Mouse (Mus musculus): ENCODE measurements around the gene Fndc3b. TPM values are rescaled to one million over a fixed set of nuclear protein-coding genes. Genes with fewer than 3 reads are reported as not detected.
A peak's percentile ranks its signal among the peaks of the same experiment; 100 is the strongest.

Gene Fndc3b
- polyA plus RNA-seq, 1 experiment from 2014 or later: 8.2 TPM

GRCm38 (mm10) chr3:27435096-27435620, 275.9 kb downstream of the Fndc3b start:
- no peak overlapping the region for H3K4me3 ChIP-seq (replicated peaks)
- no peak for ATAC-seq (ENCODE audit: low FRiP score)
- no peaks in the 10 kb centered on the region for H3K9me3 ChIP-seq (replicated peaks)
- H3K27me3 ChIP-seq (replicated peaks): no peaks in the 10 kb centered on the region
- H3K4me1 ChIP-seq: peaks cover 4% of the 10 kb centered on the region; the same call in 1 of the 2 replicates
- no peak overlapping the region for H3K27ac ChIP-seq (replicated peaks)
- no peak overlapping the region for H3K9ac ChIP-seq (replicated peaks)
- no peaks in the 10 kb centered on the region; the same call in 1 of the 2 replicates for H3K36me3 ChIP-seq
- 47% methylated on average over 6 of the region's 6 CpGs for WGBS
- H3K4me2 ChIP-seq: no peak overlapping the region

- Histone ChIP-seq H3K4me1 (peaks cover 5% of the 10 kb centered on the region; the same call in 1 of the 2 replicates), H3K9me3 (replicated peaks) (no peaks in the 10 kb centered on the region), H3K27me3 (replicated peaks) (no peaks in the 10 kb centered on the region), H3K4me2 (no peak overlapping the region), H3K36me3 (0 out of 2 replicates have a peak, but pooled peaks cover 2% of the 10 kb centered on the region), H3K27ac (replicated peaks) (no peak overlapping the region), H3K4me3 (replicated peaks) (no peak overlapping the region), H3K9ac (replicated peaks) (no peak overlapping the region)
- 83% methylated on average over 3 of the region's 3 CpGs for WGBS
- ATAC-seq (ENCODE audit: low FRiP score): no peak
These were observed 278.1 kb downstream of the Fndc3b start for GRCm38 (mm10) chr3:27432981-27433380.

- no peaks in the 10 kb centered on the region for H3K9me3 ChIP-seq (replicated peaks)
- H3K4me2 ChIP-seq: no peak overlapping the region
- no peak overlapping the region for H3K4me3 ChIP-seq (replicated peaks)
- H3K27ac ChIP-seq (replicated peaks): peak overlapping the region; percentile 41
- peak; percentile 57 for ATAC-seq (ENCODE audit: low FRiP score)
- no peak overlapping the region for H3K9ac ChIP-seq (replicated peaks)
- no peaks in the 10 kb centered on the region for H3K27me3 ChIP-seq (replicated peaks)
- peaks cover 5% of the 10 kb centered on the region; the same call in 1 of the 2 replicates for H3K4me1 ChIP-seq
- 75% methylated on average over 13 of the region's 13 CpGs for WGBS
- 0 out of 2 replicates have a peak, but pooled peaks cover 2% of the 10 kb centered on the region for H3K36me3 ChIP-seq
These were observed 280.4 kb downstream of the Fndc3b start for GRCm38 (mm10) chr3:27430621-27431263.

GRCm38 (mm10) chr3:27427406-27427805, 283.7 kb downstream of the Fndc3b start:
- ATAC-seq (ENCODE audit: low FRiP score): no peak
- no peak overlapping the region for H3K4me2 ChIP-seq
- no peak overlapping the region for H3K27ac ChIP-seq (replicated peaks)
- H3K36me3 ChIP-seq: 0 out of 2 replicates have a peak, but pooled peaks cover 2% of the 10 kb centered on the region
- H3K9me3 ChIP-seq (replicated peaks): no peaks in the 10 kb centered on the region
- H3K4me1 ChIP-seq: peaks cover 5% of the 10 kb centered on the region; the same call in 1 of the 2 replicates
- no peak overlapping the region for H3K9ac ChIP-seq (replicated peaks)
- WGBS: 91% methylated on average over 6 of the region's 6 CpGs
- no peaks in the 10 kb centered on the region for H3K27me3 ChIP-seq (replicated peaks)
- no peak overlapping the region for H3K4me3 ChIP-seq (replicated peaks)

- 0 out of 2 replicates have a peak, but pooled peaks cover 2% of the 10 kb centered on the region for H3K36me3 ChIP-seq
- 88% methylated on average over 11 of the region's 11 CpGs for WGBS
- no peak overlapping the region for H3K9ac ChIP-seq (replicated peaks)
- no peak overlapping the region for H3K4me3 ChIP-seq (replicated peaks)
- H3K9me3 ChIP-seq (replicated peaks): no peaks in the 10 kb centered on the region
- no peaks in the 10 kb centered on the region for H3K27me3 ChIP-seq (replicated peaks)
- no peaks in the 10 kb centered on the region for H3K4me1 ChIP-seq
- no peak overlapping the region for H3K4me2 ChIP-seq
- ATAC-seq (ENCODE audit: low FRiP score): no peak
- H3K27ac ChIP-seq (replicated peaks): no peak overlapping the region
These were observed 286.9 kb downstream of the Fndc3b start for GRCm38 (mm10) chr3:27424049-27424667.

GRCm38 (mm10) chr3:27422521-27422920, 288.6 kb downstream of the Fndc3b start:
- no peak overlapping the region for H3K4me2 ChIP-seq
- no peak for ATAC-seq (ENCODE audit: low FRiP score)
- no peaks in the 10 kb centered on the region for H3K4me1 ChIP-seq
- no peak overlapping the region for H3K9ac ChIP-seq (replicated peaks)
- no peaks in the 10 kb centered on the region for H3K27me3 ChIP-seq (replicated peaks)
- no peaks in the 10 kb centered on the region for H3K9me3 ChIP-seq (replicated peaks)
- H3K27ac ChIP-seq (replicated peaks): no peak overlapping the region
- 87% methylated on average over 6 of the region's 6 CpGs for WGBS
- H3K36me3 ChIP-seq: no peaks in the 10 kb centered on the region
- no peak overlapping the region for H3K4me3 ChIP-seq (replicated peaks)

GRCm38 (mm10) chr3:27421980-27422379, 289.1 kb downstream of the Fndc3b start:
- no peak for ATAC-seq (ENCODE audit: low FRiP score)
- Histone ChIP-seq H3K36me3 (no peaks in the 10 kb centered on the region), H3K9ac (replicated peaks) (no peak overlapping the region), H3K4me3 (replicated peaks) (no peak overlapping the region), H3K4me1 (no peaks in the 10 kb centered on the region), H3K27ac (replicated peaks) (no peak overlapping the region), H3K4me2 (no peak overlapping the region), H3K27me3 (replicated peaks) (no peaks in the 10 kb centered on the region), H3K9me3 (replicated peaks) (no peaks in the 10 kb centered on the region)
- 62% methylated on average over 12 of the region's 12 CpGs for WGBS

- Histone ChIP-seq H3K27me3 (replicated peaks) (no peaks in the 10 kb centered on the region), H3K9ac (replicated peaks) (no peak overlapping the region), H3K4me3 (replicated peaks) (no peak overlapping the region), H3K4me2 (no peak overlapping the region), H3K36me3 (no peaks in the 10 kb centered on the region), H3K4me1 (no peaks in the 10 kb centered on the region), H3K27ac (replicated peaks) (no peak overlapping the region), H3K9me3 (replicated peaks) (no peaks in the 10 kb centered on the region)
- no peak for ATAC-seq (ENCODE audit: low FRiP score)
- 97% methylated on average over 8 of the region's 8 CpGs for WGBS
These were observed 292.5 kb downstream of the Fndc3b start for GRCm38 (mm10) chr3:27418602-27419001.

- Histone ChIP-seq H3K27ac (replicated peaks) (no peak overlapping the region), H3K4me2 (no peak overlapping the region), H3K4me1 (no peaks in the 10 kb centered on the region), H3K9ac (replicated peaks) (no peak overlapping the region), H3K9me3 (replicated peaks) (no peaks in the 10 kb centered on the region), H3K4me3 (replicated peaks) (no peak overlapping the region), H3K36me3 (no peaks in the 10 kb centered on the region), H3K27me3 (replicated peaks) (no peaks in the 10 kb centered on the region)
- WGBS: 69% methylated on average over 10 of the region's 10 CpGs
- no peak for ATAC-seq (ENCODE audit: low FRiP score)
These were observed 294.3 kb downstream of the Fndc3b start for GRCm38 (mm10) chr3:27416786-27417185.

- Histone ChIP-seq H3K36me3 (no peaks in the 10 kb centered on the region), H3K4me1 (no peaks in the 10 kb centered on the region), H3K9me3 (replicated peaks) (no peaks in the 10 kb centered on the region), H3K27ac (replicated peaks) (no peak overlapping the region), H3K27me3 (replicated peaks) (no peaks in the 10 kb centered on the region), H3K4me2 (no peak overlapping the region), H3K9ac (replicated peaks) (no peak overlapping the region), H3K4me3 (replicated peaks) (no peak overlapping the region)
- WGBS: 74% methylated on average over 3 of the region's 3 CpGs
- ATAC-seq (ENCODE audit: low FRiP score): no peak
These were observed 297.5 kb downstream of the Fndc3b start for GRCm38 (mm10) chr3:27413566-27413965.

GRCm38 (mm10) chr3:27411286-27411685, 299.8 kb downstream of the Fndc3b start:
- H3K27ac ChIP-seq (replicated peaks): no peak overlapping the region
- no peak overlapping the region for H3K4me2 ChIP-seq
- H3K9me3 ChIP-seq (replicated peaks): no peaks in the 10 kb centered on the region
- no peaks in the 10 kb centered on the region for H3K36me3 ChIP-seq
- H3K4me1 ChIP-seq: no peaks in the 10 kb centered on the region
- no peak for ATAC-seq (ENCODE audit: low FRiP score)
- no peaks in the 10 kb centered on the region for H3K27me3 ChIP-seq (replicated peaks)
- no peak overlapping the region for H3K9ac ChIP-seq (replicated peaks)
- H3K4me3 ChIP-seq (replicated peaks): no peak overlapping the region
- 94% methylated on average over 2 of the region's 2 CpGs for WGBS

- no peaks in the 10 kb centered on the region for H3K36me3 ChIP-seq
- no peak overlapping the region for H3K27ac ChIP-seq (replicated peaks)
- H3K9me3 ChIP-seq (replicated peaks): no peaks in the 10 kb centered on the region
- H3K4me3 ChIP-seq (replicated peaks): no peak overlapping the region
- no peak overlapping the region for H3K9ac ChIP-seq (replicated peaks)
- ATAC-seq (ENCODE audit: low FRiP score): no peak
- H3K4me1 ChIP-seq: no peaks in the 10 kb centered on the region
- no peaks in the 10 kb centered on the region for H3K27me3 ChIP-seq (replicated peaks)
- no peak overlapping the region for H3K4me2 ChIP-seq
- 56% methylated on average over 2 of the region's 2 CpGs for WGBS
These were observed 302.5 kb downstream of the Fndc3b start for GRCm38 (mm10) chr3:27408564-27408963.
